Mouse (Mus musculus): ENCODE measurements around the gene Zzz3.

Zzz3 gene

DNA sequence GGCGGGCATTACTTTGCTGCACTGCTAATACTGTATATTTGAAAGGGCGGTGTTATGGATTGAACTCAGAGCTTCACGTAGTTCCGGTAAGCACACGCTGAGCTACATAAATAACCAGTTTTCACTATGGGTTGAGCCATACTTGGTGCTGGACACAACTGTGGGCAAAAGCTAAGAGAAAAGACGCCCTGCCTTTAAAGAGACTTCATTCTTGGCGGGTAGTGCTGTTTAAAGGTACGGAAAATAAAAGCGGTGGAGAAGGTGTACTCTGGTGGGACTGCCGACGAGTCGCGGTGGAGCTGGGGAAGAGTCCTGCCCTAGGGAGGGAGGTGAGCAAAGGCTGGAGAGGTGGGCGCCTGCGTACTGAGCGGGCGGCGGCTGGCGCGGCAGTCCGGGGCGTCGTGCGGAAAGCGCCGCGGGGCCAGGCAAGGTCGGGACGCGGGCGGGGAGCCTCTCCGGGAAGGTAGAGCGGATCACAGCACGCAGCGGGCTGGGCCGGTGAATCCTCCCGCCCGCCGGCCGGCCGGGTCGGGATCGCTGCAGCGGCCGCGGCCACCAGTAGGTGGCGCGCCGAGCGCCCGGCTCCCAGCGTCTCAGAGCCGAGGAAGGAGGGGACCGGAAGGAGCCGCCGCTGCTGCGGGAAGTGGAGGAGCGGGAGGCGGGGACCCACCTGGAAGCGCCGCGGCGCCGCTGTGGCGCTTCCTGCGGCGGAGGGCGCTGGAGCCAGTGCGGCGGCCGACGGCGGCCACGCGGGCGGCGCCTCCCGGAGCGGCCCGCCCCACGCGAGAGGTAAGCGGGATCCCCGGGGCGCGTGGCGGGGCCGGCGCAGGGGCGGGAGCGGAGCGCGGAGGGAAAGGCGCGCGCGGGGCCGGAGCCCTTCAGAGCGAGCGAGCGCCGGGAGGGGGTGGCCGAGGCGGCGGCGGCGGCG is at the start of gene Zzz3:
Gene Zzz3 (plus strand): TSS at position 124 of the 928 bp plus-strand sequence.
- peak; percentile 95 for DNase-seq

DNA sequence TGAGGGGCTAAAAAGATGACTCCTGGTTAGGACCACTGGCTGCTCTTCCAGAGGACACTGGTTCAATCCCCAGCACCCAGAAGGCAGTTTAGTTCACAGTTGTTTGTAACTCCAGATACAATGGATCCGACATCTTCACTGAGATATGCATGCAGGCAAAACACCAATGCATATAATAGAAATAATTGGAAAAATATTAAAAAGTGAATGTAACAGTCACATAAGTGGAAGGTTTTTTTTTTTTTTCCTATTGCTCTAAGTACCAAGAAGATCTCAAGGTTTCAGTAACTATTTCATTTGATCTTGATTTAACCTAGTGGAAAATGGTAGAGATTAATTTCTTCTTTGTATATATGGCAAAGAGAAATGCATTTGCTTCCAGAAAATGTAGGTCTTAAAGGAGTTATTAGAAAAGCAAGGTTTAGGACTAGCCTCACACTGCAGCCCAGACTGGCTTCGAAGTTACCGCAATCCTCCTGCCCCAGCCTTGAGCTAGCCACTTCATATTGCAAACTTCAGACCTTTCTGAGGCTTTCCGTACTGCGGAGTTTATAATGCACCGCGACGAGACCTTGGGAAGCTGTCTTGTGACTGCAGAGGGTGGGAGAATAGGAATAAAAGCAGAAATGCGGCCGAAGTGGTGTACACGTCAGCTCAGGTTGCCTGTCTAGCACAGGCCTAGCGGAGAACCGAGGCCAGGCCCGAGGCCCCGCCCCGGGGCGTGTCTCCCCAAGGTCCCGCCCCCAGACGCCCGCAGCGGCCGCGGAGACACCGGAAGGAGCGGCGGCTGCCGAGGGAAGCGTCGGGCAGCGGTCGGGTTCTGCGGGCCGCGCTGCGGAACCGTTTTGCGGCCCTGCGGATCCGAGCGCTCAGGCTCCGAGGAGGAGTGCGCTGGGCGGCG is 49.3 kb upstream of the Zzz3 start, which contains the start of gene Usp33:
Gene Usp33 (plus strand): TSS at position 747 of the 901 bp plus-strand sequence.
- DNase-seq: peak; percentile 96

DNA sequence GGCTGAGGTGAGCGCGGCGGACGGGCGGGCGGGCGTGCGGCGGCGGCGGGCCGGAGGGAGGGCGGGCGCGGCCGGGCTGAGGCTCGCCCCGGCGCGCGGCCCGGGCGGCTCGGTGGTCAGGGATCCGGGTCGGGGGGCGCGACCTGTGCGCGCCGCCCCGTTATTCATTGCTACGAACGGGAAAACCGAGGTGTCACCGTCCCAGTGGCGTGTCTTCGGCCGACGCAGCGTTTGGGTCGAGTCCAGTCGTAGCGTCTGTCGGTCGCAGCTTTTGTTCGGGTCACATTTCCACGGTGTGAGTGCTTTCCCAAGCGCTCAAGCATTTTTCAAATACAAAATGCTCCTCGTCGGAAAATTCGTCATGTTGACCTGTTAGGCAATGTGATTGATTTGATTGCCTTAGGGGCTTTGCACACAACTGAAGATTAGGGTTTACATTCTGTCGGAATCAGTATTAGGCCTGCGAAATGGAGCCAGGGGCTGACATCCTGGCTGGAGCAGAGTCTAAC is 48.6 kb upstream of the Zzz3 start:
- DNase-seq: peak; percentile 55

DNA sequence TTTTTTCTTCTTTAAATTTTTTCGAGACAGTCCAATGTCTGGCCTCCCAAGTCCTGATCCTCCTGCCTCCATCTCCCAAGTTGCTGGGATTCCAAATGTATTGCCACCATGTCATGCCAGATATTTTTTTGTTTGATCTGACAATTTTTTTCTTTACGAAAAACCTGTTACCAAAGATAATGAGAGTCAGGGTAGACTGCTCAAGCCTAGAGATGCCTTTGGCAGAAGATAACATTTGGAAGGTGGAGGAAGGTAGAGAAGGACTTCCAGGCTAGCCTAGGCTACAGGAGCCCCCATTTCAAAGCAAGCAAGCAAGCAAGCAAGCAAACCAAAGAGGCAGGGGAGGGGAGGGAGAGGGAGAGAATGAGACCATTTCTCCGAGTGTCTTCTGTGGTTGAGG is 48.0 kb upstream of the Zzz3 start:
- no peak for DNase-seq

DNA sequence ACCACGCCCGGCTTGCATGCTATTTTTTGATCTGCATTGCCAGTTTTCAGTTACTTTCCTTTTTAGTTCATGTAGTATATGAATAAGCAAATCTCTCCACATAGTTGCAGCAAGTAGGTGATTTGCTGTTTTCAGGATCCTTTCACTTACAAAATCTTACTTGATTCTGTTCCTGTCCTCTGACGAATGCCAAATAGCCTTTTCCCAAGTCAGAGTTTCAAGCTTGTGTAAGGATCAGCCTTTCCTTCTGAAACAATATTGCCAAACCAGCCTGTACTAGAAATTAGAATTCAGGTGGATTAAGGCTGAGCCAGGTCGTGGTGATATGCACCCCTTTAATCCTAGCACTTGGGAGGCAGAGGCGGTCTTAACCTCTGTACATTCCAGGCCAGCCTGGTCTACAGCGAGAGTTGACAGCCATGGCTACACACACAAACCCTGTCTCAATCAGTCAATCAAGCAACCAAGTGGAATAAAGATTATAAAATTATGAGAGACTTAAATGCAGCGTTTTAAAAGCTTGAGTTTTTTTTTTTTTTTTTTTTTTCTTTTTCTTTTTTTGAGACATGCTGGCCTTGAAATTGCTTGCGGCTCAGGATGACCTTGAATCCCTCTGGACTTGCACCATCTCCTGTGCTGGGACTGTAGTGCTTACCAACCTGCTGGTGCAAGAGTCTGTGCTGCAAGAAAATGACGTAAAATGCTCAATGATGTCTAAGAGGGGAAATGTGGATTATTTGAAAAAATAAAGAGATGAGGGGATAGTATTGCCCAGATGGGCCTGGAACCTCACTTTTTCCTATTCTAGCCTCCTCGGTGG is 47.1 kb upstream of the Zzz3 start:
- no peak for DNase-seq

DNA sequence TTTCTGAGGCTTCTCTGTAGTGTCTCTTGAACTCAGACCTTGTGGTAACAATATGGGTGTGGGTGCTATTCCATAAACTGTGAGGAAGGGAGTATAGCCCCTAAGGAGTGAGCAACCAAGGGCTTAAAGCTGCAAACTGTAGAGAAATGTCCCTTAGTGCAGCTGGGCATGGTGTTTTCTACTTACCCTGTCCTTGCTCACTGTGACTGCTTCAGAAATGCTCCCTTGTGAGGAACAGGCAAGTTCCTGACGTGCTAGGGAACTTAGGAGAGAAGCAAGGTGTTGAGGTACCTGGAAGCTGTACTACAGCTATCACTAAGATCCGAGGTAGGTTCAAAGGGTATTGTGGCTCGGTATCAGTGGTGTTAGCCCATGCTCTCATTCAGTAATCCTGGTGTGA is 44.8 kb upstream of the Zzz3 start:
- no peak for DNase-seq

DNA sequence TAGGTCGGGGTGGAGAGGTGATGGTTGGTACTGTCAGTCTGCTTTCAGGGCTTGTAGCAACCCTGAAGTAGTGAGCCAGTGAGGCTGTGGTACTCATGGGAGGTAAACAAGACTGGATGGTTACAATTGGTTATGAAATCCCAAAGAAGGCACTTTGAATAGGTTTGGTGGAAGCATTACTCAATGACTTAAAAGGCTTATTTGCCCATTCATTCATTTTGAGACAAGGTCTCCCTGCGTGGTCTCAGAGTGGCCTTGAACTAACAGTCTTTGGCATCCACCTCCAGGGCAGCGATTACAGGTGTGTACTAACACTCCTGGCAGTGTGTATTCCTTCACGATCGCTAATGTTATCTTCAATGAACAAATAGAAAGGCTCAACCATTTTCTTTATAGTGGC is 44.3 kb upstream of the Zzz3 start:
- DNase-seq: no peak

DNA sequence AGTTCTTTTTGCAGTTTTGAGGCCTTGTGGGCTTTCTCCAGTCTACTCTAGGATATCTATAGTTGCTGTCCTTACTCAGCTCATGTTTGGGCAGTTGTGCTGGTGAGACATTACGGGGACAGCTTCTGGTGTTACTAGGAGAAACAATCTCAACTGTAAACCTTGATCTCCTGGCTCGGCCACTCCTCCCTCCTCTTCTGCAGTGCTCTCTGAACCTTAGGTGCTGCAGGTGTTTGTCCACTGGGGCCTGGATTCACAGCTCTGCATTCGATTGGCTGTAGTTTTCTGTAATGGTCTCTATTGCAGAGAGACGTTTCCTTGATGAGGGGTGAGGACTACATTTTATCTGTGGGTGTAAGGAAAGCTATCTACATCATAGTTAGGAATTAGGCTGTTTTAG is 43.0 kb upstream of the Zzz3 start:
- DNase-seq: no peak

DNA sequence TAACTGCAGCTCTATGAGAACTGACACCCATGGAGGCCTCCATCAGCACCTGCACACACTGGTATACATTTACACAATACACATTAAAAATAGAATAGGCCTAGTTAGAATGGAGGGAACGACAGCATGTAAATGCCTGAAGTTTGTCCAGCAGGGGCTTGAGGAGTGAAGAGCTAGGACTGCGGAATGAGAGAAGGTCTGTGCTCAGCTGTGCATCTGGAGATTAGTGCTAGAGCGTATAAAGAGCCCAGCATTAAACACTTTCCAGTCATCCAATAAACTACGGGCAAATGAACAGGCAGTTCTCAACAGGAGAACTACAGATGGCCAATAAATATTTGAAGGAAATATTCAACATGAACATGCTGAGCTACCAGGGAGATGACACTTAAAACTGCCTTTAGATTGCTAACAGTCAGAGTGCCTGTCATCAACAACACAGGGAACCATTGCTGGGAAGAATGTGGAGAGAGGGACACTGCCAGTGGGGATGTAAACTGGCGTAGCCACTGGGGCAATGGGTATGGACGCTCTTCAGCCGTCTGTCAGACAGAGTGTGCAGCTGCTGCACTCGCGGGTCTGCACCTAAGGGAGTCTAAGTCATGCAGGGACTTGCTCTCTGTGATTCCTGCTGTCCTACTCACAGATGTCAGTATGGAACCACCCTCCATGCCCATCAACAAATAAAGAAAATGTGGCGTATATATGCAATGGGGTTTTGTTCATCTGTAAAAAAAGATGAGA is 41.7 kb upstream of the Zzz3 start:
- DNase-seq: no peak

DNA sequence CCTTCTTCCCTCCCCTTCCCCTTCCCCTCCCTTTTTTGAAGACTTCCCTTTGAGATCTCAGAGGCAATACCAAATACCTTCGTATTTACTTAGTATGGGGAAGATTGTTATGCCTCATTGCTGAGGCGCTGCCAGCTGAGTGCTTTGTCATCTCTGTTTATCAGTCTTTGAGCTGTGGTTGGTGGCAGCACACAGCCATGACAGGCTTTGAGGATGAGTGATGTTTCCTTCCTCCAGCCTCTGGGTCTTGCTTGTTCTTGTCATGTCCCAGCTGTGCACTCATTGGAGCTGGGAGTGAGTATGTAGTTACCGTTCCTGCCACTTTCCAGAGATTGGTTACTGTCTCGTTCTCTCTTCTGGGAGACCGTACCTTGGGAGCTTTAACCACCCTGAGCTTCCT is 39.9 kb upstream of the Zzz3 start:
- no peak for DNase-seq

DNA sequence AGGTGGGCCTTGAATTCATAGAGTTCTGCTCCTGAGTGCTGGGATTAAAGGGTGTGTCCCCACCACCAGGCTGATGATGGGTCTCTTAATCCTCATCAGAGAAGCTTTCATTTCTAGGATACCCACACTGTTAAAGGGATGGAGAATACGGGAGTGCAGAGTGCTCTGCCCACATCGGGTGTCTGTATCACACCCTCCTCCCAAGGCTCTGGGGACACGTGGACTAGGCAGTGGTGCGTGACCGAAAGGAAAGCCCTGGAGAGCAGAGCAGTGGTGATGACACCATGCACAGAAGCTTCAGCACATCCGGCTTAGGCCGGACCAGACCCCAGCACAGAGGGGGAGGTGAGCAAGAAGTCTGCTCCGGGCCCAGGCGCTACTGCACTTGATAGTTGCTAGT is 38.5 kb upstream of the Zzz3 start:
- no peak for DNase-seq

DNA sequence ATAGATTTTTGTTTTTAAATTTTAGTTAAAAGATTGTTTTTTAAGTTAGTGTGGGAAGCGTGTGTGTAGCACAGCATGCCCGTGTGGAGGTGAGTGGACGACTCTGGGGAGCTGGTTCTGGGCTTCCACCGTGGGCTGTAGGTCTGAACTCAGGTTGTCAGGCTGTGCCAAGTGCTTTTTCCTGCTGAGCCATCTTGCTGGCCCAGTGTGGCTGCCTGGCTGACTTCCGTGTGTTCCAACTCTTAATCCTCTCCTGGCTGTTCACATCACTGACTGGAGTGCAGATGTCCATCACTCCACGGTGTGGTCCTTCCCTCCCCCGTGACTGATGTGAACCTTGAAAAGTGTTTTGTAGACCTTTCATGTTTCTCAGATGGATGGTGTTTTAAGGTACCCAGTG is 36.1 kb upstream of the Zzz3 start:
- DNase-seq: no peak

DNA sequence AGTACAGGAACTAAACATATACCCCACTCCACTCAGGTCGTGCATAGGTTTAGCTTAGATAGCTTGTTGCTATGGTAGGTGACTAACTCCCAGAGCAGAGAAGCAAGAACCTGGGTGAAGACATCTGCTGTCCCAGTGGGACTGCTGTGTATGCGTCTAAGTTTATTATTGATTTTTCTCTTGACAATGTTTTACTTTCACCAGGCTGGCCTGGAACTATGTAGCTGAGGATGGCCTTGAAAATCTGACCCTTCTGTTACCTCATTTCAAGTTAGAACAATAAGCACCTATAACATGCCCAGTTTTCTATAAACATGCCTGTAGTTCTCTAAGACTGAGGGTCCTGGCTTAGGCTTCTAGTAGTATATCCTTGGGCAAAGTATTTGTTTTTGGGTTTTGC is 31.1 kb upstream of the Zzz3 start:
- DNase-seq: no peak

DNA sequence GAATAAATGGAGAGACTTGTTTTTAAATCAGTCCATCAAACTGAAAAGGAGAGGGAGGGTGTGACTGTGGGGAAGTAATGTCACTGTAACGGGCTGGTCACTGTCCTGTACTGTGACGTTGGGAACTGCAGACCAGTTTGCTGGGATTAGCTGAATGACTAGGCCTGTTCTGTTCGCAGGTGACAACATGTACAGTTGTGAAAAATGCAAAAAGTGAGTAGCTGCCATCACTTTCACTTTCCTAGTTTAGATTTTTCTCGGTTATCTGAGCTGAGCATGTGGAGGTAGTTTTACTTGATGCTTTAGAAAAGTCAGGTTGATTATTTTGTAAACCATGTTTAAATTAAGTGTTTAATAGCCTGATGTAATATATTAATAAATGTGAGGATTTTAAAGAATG is 19.2 kb upstream of the Zzz3 start:
- no peak for DNase-seq

DNA sequence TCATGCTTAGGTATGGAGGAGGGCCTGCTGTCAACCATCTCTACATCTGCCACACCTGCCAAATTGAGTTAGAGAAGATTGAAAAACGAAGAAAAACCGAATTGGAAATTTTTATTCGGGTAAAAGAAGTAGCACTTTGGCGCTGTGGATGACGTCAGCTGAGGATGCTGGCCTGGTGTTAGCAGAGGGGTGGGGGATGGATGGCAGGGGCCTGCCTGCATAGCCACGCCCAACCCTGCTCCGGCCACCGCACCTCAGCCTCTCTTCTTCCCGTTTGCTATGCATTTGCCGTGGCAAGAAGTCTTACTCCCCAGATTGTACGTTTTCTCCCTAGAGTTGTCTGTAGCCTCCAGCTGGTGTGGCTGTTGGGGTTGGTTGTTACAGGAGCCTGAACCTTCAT is 11.2 kb upstream of the Zzz3 start:
- DNase-seq: no peak

DNA sequence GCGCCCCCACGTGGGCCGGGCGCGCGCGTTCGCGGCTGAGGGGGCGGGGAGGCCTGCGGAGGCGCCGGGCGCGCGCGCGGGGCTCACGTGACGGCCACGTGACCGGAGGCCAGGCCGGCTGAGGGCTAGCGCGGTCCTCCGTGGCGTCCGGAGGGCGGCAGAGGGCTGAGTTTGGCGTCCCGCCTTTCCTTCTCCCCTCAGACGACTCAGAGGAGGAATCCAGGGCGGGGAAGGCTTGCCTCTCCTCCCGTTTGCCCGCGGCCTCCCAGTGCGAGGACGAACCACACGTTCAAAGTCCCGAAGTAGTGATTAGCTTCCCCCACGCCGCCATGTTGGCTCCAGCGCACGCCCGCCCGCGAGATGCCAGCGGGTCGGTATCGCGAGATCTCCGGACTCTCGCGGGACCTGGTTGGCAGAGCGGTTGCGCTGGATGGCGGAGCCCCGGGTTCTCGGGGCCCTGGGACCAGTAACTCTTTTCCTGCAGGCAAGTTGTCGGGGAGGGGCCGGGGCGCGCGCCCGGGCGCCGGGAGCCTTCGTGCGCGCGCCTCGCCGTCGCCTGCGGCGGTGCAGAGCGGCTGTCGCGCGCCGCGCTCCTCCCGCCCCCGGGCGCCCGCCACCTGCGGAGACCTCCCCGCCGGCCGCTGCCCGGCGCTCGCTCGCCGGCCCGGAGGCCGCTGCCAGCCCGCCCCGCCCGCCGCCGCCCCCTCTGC is 1.2 kb downstream of the Zzz3 start:
- DNase-seq: peak; percentile 97

DNA sequence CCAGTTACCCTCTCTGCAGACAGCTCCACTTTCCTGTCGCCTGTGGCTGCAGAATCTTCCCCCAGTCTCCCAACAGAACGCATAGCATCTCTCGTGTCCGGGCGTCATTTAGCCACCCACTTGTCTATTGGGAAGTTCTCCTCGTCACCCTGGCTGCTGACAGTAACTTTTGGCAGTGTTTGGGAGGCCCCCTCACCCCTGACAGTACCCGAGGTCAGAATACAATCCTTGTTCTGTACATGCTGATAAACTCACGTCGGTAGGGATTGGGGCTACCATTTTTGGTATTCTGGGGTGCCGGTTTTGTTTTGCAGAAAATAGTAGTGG is 1.7 kb downstream of the Zzz3 start:
- no peak for DNase-seq

DNA sequence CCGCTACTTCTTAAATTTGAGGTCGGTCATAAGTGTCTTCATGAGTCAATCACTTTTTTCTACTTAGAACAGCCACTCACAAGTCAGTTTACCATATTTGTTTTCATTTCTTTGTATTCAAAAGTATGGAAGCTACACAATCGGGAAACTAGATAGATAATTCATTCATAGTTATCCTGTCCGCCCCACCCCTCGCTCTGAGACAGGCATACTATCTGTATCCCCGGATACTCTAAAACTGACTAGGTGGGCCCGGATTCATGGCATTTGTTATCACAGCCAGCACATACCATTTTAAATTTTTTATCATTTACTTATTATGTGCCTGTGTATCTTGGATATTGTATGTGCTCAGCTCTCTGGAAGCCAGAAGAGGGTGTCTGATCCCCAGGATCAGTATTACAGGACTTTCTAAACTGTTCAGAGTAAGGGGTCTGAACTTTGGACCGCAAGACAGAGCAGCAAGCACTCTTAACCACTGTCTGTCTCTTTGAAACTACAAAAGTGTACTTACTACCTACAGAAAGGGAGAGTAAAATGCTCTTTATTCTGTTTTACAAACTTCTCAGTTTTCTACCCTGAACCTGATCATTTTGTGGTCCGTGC is 2.2 kb downstream of the Zzz3 start:
- DNase-seq: no peak

DNA sequence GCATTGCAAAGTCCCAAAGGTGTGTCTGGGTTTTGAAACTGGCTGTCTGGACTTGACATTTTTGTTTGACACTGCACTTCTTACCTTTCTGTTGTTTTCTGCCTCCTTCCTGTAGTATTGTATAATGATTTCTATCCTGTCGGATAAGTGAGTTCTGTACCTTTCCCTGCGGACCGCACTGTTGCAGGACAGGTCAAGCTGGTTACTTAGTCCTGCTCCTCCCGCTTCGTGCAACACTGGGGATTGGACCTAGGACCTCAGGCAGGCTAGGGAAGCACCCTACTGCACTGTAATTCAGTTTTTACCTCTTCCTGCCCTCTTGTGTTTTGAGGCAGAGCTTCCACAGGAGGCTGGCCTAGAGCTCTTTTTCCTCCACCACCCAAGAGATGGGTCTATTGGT is 5.2 kb downstream of the Zzz3 start:
- no peak for DNase-seq

DNA sequence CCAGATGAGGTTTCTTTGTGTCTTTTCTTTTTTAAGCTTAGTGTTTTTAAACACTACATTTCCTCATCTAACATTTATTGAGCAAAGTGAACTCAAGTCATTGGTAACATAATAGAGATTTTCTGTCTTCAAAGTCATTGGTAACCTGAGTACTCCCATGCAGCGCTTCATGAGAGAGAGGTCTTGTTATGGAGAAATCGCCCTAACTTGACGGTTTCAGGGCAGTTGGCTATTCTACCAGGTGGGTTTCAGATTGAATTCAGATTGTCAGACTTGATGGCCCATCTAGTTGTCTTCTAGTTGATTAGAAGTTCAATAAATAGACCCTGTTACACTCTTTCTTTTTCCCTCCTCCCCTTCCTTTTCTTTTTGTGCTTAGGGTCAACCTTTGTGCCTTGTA is 5.6 kb downstream of the Zzz3 start:
- DNase-seq: no peak
